Mouse (Mus musculus) embryonic fibroblast, embryonic 13.5 days (primary cell): ENCODE results near the gene Tmed3.

ENCODE experiments used
- CTCF ChIP-seq: IDR thresholded peaks from 2 replicates; pipeline ENCODE4 v1.5.1; 2011; ENCODE audit warnings: mild to moderate bottlenecking, control low read depth, low read length, moderate library complexity, borderline replicate concordance; ENCODE audit not compliant: insufficient read depth
- POLR2A ChIP-seq: IDR thresholded peaks from 2 replicates; pipeline ENCODE4 v1.6.1; 2011; ENCODE audit warnings: low read depth, mild to moderate bottlenecking, control low read depth, low read length, moderate library complexity

GRCm38 (mm10) chr9:89693670-89694069 lies 11.2 kb downstream of the Tmed3 start:
- TF ChIP-seq CTCF, result no peak
- no peak for TF ChIP-seq POLR2A
